Mouse (Mus musculus) kidney, postnatal 0 days (tissue): Measurements from ENCODE around the gene Cbx1. TPM values are rescaled to one million over a fixed set of nuclear protein-coding genes. Genes with fewer than 3 reads are reported as not detected.
A peak's percentile ranks its signal among the peaks of the same experiment; 100 is the strongest.
"Not testable (repeated sequence)": the region's sequence is repeated elsewhere in the genome, so short reads cannot be mapped to it uniquely, and the experiment has no call there.

Experiments
- ATAC-seq: fragments of 200-750 bp; cut with Nextera tagmentation; replicated peaks from 2 replicates; pipeline ENCODE4 v1.8.0; 2017; ENCODE audit warnings: low read depth, moderate number of reproducible peaks, moderate TSS enrichment, moderate library complexity; ENCODE audit not compliant: low FRiP score
- DNase-seq: peaks from one replicate; pipeline ENCODE4 v3.0.0-alpha.2; 2016; ENCODE audit warnings: low spot score
- H3K27ac ChIP-seq: fragments of 300-500 bp; sonication (generic); 2 replicates; pipeline ENCODE4 v1.5.1; 2014; ENCODE audit warnings: mild to moderate bottlenecking
- H3K27me3 ChIP-seq: fragments of 300-500 bp; sonication (generic); 2 replicates; pipeline ENCODE4 v1.6.1; 2014; ENCODE audit warnings: low read length, mixed read lengths; ENCODE audit not compliant: insufficient read depth
- H3K36me3 ChIP-seq: fragments of 300-500 bp; sonication (generic); 2 replicates; pipeline ENCODE4 v1.6.1; 2014; ENCODE audit warnings: low read length, mixed read lengths; ENCODE audit not compliant: insufficient read depth
- H3K4me1 ChIP-seq: fragments of 300-500 bp; sonication (generic); replicated peaks from 2 replicates; pipeline ENCODE4 v1.6.1; 2014; ENCODE audit warnings: antibody characterized with exemption, low read length, mixed read lengths; ENCODE audit not compliant: insufficient read depth
- H3K4me2 ChIP-seq: fragments of 300-500 bp; sonication (generic); 2 replicates; pipeline ENCODE4 v1.6.1; 2014; ENCODE audit warnings: mild to moderate bottlenecking, low read length, moderate library complexity, mixed read lengths
- H3K4me3 ChIP-seq: fragments of 300-500 bp; sonication (generic); replicated peaks from 2 replicates; pipeline ENCODE4 v1.5.1; 2014; ENCODE audit warnings: low read depth, low read length
- H3K9ac ChIP-seq: fragments of 300-500 bp; sonication (generic); 2 replicates; pipeline ENCODE4 v1.6.1; 2014; ENCODE audit warnings: low read depth, low read length
- H3K9me3 ChIP-seq: fragments of 300-500 bp; sonication (generic); replicated peaks from 2 replicates; pipeline ENCODE4 v1.6.1; 2016; ENCODE audit warnings: low read length, inconsistent platforms, mixed read lengths
- CTCF ChIP-seq: IDR thresholded peaks from 2 replicates; pipeline ENCODE4 v1.5.1; 2016; ENCODE audit warnings: antibody characterized with exemption, low read depth, mild to moderate bottlenecking, moderate library complexity
- WGBS: fragments of 180-500 bp; shearing (Covaris S2); extraction: QIAGEN DNeasy Blood & Tissue Kit; methylation state at CpG from one replicate; pipeline ENCODE4 v1.1.7; 2014; 5-methylcytosine and 5-hydroxymethylcytosine counted together
- microRNA counts: library from miRNA; unstranded; fragments of <30 nt; microRNA quantifications from one replicate; lab custom pipeline; 2015
- microRNA-seq: library from miRNA; unstranded; fragments of <30 nt; microRNA quantifications from one replicate; pipeline ENCODE4, GENCODE M21; 2016
- polyA plus RNA-seq: library from polyadenylated mRNA; unstranded; fragments of >200 nt; fragmentation: Nextera tagmentation; extraction: Ambion mirVana; gene quantifications from 2 replicates; pipeline ENCODE4 v1.2.1, GENCODE M21; 2015

Cbx1 gene
- polyA plus RNA-seq, 1 experiment from 2014 or later, result 101 TPM

- Histone ChIP-seq H3K4me1 (0 out of 2 replicates have a peak, but pooled peaks cover 5% of the 10 kb centered on the region), H3K27me3 (no peaks in the 10 kb centered on the region), H3K4me3 (no peak overlapping the region), H3K9me3 (no peaks in the 10 kb centered on the region), H3K4me2 (no peak overlapping the region), H3K9ac (no peak overlapping the region), H3K27ac (no peak overlapping the region), H3K36me3 (no peaks in the 10 kb centered on the region)
- ATAC-seq (no peak), DNase-seq (no peak)
- WGBS, result 46% methylated on average over 3 of the region's 3 CpGs
- TF ChIP-seq CTCF, result no peak
Measured at GRCm38 (mm10) chr11:96847240-96847639, 58.3 kb downstream of the Cbx1 start.

- Histone ChIP-seq H3K27me3 (no peaks in the 10 kb centered on the region), H3K4me1 (0 out of 2 replicates have a peak, but pooled peaks cover 5% of the 10 kb centered on the region), H3K36me3 (no peaks in the 10 kb centered on the region), H3K9me3 (no peaks in the 10 kb centered on the region), H3K9ac (no peak overlapping the region), H3K4me3 (no peak overlapping the region), H3K27ac (no peak overlapping the region), H3K4me2 (no peak overlapping the region)
- no peak for TF ChIP-seq CTCF
- DNase-seq, result no peak
- 64% methylated on average over 9 of the region's 9 CpGs for WGBS
- ATAC-seq, result no peak
Measured at GRCm38 (mm10) chr11:96848694-96849093, 59.8 kb downstream of the Cbx1 start.

GRCm38 (mm10) chr11:96849145-96849544 is 60.2 kb downstream of the Cbx1 start:
- Histone ChIP-seq H3K4me3 (peak overlapping the region; percentile 67), H3K4me2 (peak overlapping the region; percentile 86)
- H3K36me3 ChIP-seq, H3K9ac ChIP-seq, H3K27ac ChIP-seq, H3K4me1 ChIP-seq, ATAC-seq, H3K9me3 ChIP-seq, H3K27me3 ChIP-seq, DNase-seq: not testable (repeated sequence)
- TF ChIP-seq CTCF, result peak; percentile 18; the same call in 1 of the 2 replicates
- WGBS, result 71% methylated on average over 5 of the region's 5 CpGs

- 0 out of 2 replicates have a peak, but pooled peaks cover 5% of the 10 kb centered on the region for H3K4me1 ChIP-seq
- H3K36me3 ChIP-seq, result no peaks in the 10 kb centered on the region; the same call in 1 of the 2 replicates
- H3K27ac ChIP-seq, result peak within 1 kb of the TSS; percentile 42; the same call in 1 of the 2 replicates
- no peak for TF ChIP-seq CTCF
- DNase-seq (peak; percentile 70), ATAC-seq (0 out of 2 replicates have a peak, but pooled peaks have one; percentile 56)
- peak within 1 kb of the TSS; percentile 71 for H3K9ac ChIP-seq
- peak within 1 kb of the TSS; percentile 67 for H3K4me3 ChIP-seq
- peak within 1 kb of the TSS; percentile 86 for H3K4me2 ChIP-seq
- H3K27me3 ChIP-seq, result no peaks in the 10 kb centered on the region
- H3K9me3 ChIP-seq, result no peaks in the 10 kb centered on the region
- under 1% methylated on average over 53 of the region's 60 CpGs for WGBS
Measured at GRCm38 (mm10) chr11:96849681-96850467, 60.9 kb downstream of the Cbx1 start, which contains the start of gene Copz2. Copz2 (plus strand) TSS chr11:96849870.

- no peak overlapping the region for H3K27ac ChIP-seq
- no peak for TF ChIP-seq CTCF
- no peak overlapping the region for H3K4me3 ChIP-seq
- no peaks in the 10 kb centered on the region for H3K9me3 ChIP-seq
- no peak for DNase-seq
- H3K9ac ChIP-seq, result no peak overlapping the region
- H3K36me3 ChIP-seq, result no peaks in the 10 kb centered on the region; the same call in 1 of the 2 replicates
- no peaks in the 10 kb centered on the region for H3K27me3 ChIP-seq
- H3K4me1 ChIP-seq, result peaks cover 12% of the 10 kb centered on the region
- no peak overlapping the region for H3K4me2 ChIP-seq
- no peak for ATAC-seq
- 71% methylated on average over 5 of the region's 5 CpGs for WGBS
Measured at GRCm38 (mm10) chr11:96857446-96857845, 68.5 kb downstream of the Cbx1 start.

MicroRNAs within 50 kb of the gene (microRNA counts, 519-probe panel; counts per million panel counts)
- microRNA mmu-miR-152 (lab: Ali Mortazavi, UCI), result 6,647 counts per million, percentile 93 among the panel's probes with 10 or more counts

Small RNA genes lying within 50 kb of the gene (microRNA-seq; reads per million reads assigned to microRNA genes)
- gene Mir152, result 260 reads per million, percentile 62 among the genes with 10 or more reads in this experiment

Other genes starting within 250 kb of the Cbx1 start
- 17.6 and 19.8 TPM in 2 replicates for gene Snx11, start 11.6 kb upstream of the Cbx1 start, polyA plus RNA-seq
- gene Nfe2l1, start 40.8 kb downstream of the Cbx1 start, polyA plus RNA-seq, result 77.3 and 88.0 TPM in 2 replicates
- gene Copz2, start 60.7 kb downstream of the Cbx1 start, polyA plus RNA-seq, result 125 TPM in 2 replicates
- gene Cdk5rap3, start 127.4 kb downstream of the Cbx1 start, polyA plus RNA-seq, result 77.8 and 81.6 TPM in 2 replicates
- 76.5 and 88.2 TPM in 2 replicates for gene Prr15l, start 139.0 kb downstream of the Cbx1 start, polyA plus RNA-seq
- gene Pnpo, start 154.9 kb downstream of the Cbx1 start, polyA plus RNA-seq, result 31.7 and 33.2 TPM in 2 replicates
- 16.3 and 16.4 TPM in 2 replicates for gene Sp2, start 193.8 kb downstream of the Cbx1 start, polyA plus RNA-seq
- gene Sp6, start 224.3 kb downstream of the Cbx1 start, polyA plus RNA-seq, result 1.5 and 2.0 TPM in 2 replicates
- 41.6 and 46.6 TPM in 2 replicates for gene Scrn2, start 240.8 kb downstream of the Cbx1 start, polyA plus RNA-seq